Mouse (Mus musculus) liver, adult (tissue): ENCODE results near the gene Pin1rt1.

ENCODE experiments used
- GATA4 ChIP-seq: IDR thresholded peaks from 2 replicates; pipeline ENCODE4 v1.6.1; 2014; ENCODE audit warnings: mild to moderate bottlenecking, low read length; ENCODE audit not compliant: insufficient replicate concordance

Gene Pin1rt1

GRCm38 (mm10) chr2:104732562-104733256, 16.5 kb upstream of the Pin1rt1 start:
- TF ChIP-seq GATA4 = no peak

- no peak for TF ChIP-seq GATA4
Observed at GRCm38 (mm10) chr2:104732033-104732444, 15.9 kb upstream of the Pin1rt1 start.

GRCm38 (mm10) chr2:104727369-104727768, 11.2 kb upstream of the Pin1rt1 start:
- no peak for TF ChIP-seq GATA4

- no peak for TF ChIP-seq GATA4
Observed at GRCm38 (mm10) chr2:104722021-104722420, 5.8 kb upstream of the Pin1rt1 start.

GRCm38 (mm10) chr2:104717827-104718226, 1.6 kb upstream of the Pin1rt1 start:
- TF ChIP-seq GATA4 = no peak

- no peak for TF ChIP-seq GATA4
Observed at GRCm38 (mm10) chr2:104717231-104717735, 1.1 kb upstream of the Pin1rt1 start.

GRCm38 (mm10) chr2:104714254-104714691, 1.9 kb downstream of the Pin1rt1 start:
- TF ChIP-seq GATA4 = no peak

- TF ChIP-seq GATA4 = no peak
Observed at GRCm38 (mm10) chr2:104712486-104712809, 3.7 kb downstream of the Pin1rt1 start.

GRCm38 (mm10) chr2:104711585-104712485, 4.3 kb downstream of the Pin1rt1 start, which contains the start of gene Tcp11l1:
Tcp11l1 (minus strand) TSS chr2:104712169.
- TF ChIP-seq GATA4 = no peak

GRCm38 (mm10) chr2:104710670-104711370, 5.4 kb downstream of the Pin1rt1 start:
- TF ChIP-seq GATA4 = no peak

- TF ChIP-seq GATA4 = no peak
Observed at GRCm38 (mm10) chr2:104709786-104710337, 6.3 kb downstream of the Pin1rt1 start.

GRCm38 (mm10) chr2:104704355-104704754, 11.8 kb downstream of the Pin1rt1 start:
- no peak for TF ChIP-seq GATA4

GRCm38 (mm10) chr2:104703158-104703557, 13.0 kb downstream of the Pin1rt1 start:
- no peak for TF ChIP-seq GATA4

- no peak for TF ChIP-seq GATA4
Observed at GRCm38 (mm10) chr2:104699659-104700058, 16.5 kb downstream of the Pin1rt1 start.

- TF ChIP-seq GATA4 = no peak
Observed at GRCm38 (mm10) chr2:104692551-104692950, 23.6 kb downstream of the Pin1rt1 start.
